Mouse (Mus musculus) kidney, adult 10 weeks (tissue): Measurements from ENCODE around the gene Gm5751. TPM values are rescaled to one million over a fixed set of nuclear protein-coding genes. Genes with fewer than 3 reads are reported as not detected.

ENCODE experiments used
- polyA plus RNA-seq: library from polyadenylated mRNA; stranded (reverse); fragments of 350-450 nt; fragmentation: Illumina TruSeq; extraction: RNeasy Lipid Tissue Mini Kit (QIAGEN cat#74804); gene quantifications from one replicate; pipeline ENCODE4 v1.2.3, GENCODE M21; 2014; ENCODE audit warnings: low read depth, low replicate concordance

The Gm5751 gene
- not detected for polyA plus RNA-seq

DNA sequence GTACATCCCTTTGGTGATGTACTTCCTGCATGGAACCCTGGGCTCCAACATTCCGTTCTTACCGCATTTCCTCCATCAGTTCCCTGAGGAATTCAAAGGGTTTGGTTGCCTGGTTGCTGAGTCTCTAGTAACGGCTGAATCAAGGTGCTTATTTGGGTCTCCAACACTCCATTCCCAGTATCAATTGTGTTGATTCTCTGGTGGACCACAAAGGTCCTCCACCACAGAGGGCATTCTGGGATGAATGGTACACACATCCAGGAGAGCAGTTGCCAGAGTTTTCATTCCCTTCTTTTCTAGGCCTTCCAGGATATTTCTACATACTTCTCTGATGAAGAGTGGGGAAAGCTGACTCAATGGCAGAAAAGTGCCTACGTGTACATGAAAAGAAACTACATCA, at the start of gene Gm5751:
TSS of gene Gm5751 (plus strand) at position 301 of the 400 bp plus-strand sequence.

DNA sequence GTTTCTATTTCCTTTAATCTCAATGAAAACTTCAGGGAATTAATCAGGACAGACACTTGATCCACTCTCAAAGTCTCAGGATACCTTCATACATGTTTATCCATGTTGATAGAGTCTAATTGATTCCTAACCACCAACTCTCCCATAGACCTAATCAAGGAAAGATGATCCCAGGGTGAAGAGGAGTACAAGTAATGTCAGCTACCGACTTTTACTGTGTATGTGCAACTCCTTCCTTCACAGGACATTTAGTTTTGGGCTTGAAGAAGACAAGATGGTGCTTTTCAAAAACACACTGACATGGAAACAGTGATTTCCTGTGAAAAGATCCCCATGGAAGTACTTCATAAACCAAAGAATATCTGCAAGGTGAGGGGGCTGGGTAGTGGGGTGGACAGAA, 30.4 kb upstream of the Gm5751 start, which contains the start of gene Gm6592:
TSS of gene Gm6592 (plus strand) at position 301 of the 400 bp plus-strand sequence.

DNA sequence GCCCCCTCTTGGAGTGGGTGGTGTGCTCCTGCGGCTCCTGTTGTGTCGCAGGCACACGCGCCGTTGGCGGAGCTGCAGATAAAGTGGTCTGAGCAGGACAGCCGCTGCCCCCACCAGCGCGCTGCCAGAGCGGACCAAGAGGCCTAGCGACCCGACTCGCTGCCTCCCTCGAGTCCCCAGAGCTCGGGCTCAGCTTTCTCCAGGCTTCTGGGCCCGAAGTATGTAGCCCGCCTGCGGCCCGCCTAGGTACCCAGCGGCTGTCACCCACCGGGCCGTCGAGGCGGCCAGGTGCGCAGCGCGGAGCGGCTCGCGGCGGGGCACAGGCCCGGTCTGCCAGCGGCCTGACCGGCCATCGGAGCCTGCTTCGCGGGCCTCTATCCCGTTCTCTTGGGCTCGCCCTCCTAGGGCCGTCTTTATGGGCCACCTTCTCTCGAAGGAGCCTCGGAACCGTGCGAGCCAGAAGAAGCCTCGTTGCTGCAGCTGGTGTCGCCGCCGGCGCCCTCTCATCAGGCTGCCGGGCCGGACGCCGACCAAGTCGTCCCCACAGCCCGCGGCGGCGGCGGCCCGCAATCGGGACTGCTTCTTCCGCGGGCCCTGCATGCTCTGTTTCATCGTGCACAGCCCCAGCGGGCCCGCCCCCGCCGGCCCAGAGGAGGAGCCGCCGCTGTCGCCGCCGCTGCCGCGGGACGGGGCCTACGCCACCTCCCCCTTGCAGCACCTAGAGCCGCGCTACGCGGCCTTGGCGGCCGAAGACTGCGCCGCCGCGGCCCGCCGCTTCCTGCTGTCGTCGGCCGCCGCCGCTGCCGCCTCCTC, 18.5 kb downstream of the Gm5751 start, which contains the start of gene B630019K06Rik:
TSS of gene B630019K06Rik (plus strand) at position 40 of the 813 bp plus-strand sequence.

Other genes starting within 250 kb of the Gm5751 start
- gene Ssxb8, start 183.4 kb upstream of the Gm5751 start, polyA plus RNA-seq: not detected
- not detected for gene Ssx9, start 125.8 kb upstream of the Gm5751 start, polyA plus RNA-seq
- not detected for gene Ssxb5, start 70.6 kb upstream of the Gm5751 start, polyA plus RNA-seq
- not detected for gene Gm6592, start 30.3 kb upstream of the Gm5751 start, polyA plus RNA-seq
- 4.7 TPM for gene B630019K06Rik, start 18.1 kb downstream of the Gm5751 start, polyA plus RNA-seq
- gene Fthl17b, start 88.7 kb downstream of the Gm5751 start, polyA plus RNA-seq: not detected
- not detected for gene Fthl17c, start 102.3 kb downstream of the Gm5751 start, polyA plus RNA-seq
- gene Fthl17d, start 112.5 kb downstream of the Gm5751 start, polyA plus RNA-seq: not detected
- gene Fthl17e, start 159.2 kb downstream of the Gm5751 start, polyA plus RNA-seq: not detected
- gene Fthl17f, start 188.8 kb downstream of the Gm5751 start, polyA plus RNA-seq: not detected
- gene 4930402K13Rik, start 230.3 kb downstream of the Gm5751 start, polyA plus RNA-seq: not detected